Mouse (Mus musculus) hindlimb bud, embryonic 11.5 days (tissue): ENCODE results near the gene Tap1.

Source experiments
- DNase-seq: peaks from one replicate; pipeline ENCODE4 v3.0.0-alpha.2; 2012; ENCODE audit warnings: low read depth, low spot score; ENCODE audit errors: extremely low spot score

The Tap1 gene

DNA sequence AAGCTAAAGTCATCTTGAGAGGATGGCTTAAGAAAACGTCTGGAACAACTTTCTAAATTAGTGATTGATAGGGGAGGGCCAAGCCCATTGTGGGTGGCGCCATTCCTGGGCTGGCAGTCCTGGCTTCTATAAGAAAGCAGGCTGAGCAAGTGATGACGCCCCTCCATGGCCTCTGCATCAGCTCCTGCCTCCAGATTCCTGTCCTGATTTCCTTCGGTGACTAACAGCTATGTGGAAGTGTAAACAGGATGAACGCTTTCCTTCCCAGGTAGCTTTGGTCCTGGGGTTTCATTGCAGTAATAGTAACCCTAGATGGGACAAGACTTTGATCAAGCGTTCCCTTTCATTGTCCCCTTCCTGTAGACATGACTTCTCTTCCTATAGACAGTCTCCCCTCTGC is 8.3 kb upstream of the Tap1 start:
- no peak for DNase-seq

GRCm38 (mm10) chr17:34179913-34180859 is 7.2 kb upstream of the Tap1 start:
- no peak for DNase-seq

DNA sequence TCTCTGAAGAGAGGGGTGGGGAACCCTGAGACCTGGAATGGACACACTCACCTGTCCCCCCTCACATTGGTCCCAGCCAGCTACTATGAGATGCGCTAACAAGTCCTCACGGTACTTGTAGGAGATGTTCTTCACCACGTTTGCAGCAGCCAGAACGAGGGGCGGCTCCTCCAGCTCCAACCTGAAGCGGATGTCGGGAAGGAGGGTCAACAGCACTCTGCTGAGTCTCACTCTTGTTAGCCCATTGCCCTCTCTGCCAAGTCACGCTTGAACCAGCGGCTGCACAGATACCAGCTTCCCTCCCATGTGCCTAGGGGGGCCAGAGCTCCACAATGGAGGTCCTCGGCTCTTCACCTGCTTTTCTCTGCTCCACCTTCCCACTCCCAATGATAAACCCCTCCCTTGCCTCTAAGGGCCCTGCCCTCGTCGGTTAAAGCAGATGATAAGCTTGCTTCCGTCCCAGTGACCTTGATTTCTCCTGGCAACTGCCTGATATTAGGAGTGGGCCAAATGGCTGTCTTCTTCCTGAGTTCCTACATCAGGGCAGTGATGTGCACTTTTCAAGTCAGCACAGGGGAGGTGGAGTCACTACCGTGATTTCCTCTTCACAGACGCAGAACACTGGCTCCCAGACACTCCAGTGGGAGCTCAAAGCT is 3.7 kb upstream of the Tap1 start:
- no peak for DNase-seq

DNA sequence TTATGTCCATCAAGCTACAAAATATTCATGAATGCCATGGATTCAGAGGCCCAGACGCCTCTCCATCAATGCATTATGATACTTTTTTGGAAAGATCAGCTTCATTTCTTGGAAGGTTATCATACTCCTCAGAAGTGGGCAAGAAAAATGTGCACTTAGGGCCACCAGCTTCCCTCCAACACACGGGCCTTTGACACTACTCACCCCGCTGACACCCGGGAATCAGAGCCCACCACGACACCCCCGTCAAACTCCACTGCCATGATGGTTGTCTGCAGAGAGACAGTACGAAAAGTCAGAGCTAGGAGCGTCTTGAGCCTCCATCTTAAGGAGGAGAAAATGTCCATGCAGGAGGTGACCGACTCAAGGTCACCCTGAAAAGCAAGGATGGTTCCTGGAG is 1.8 kb upstream of the Tap1 start:
- no peak for DNase-seq

- DNase-seq = no peak
Measured at GRCm38 (mm10) chr17:34186885-34187260, 480 bp upstream of the Tap1 start.

GRCm38 (mm10) chr17:34188010-34188409 is 657 bp downstream of the Tap1 start:
- DNase-seq = no peak

- DNase-seq = no peak
Measured at GRCm38 (mm10) chr17:34188986-34189385, 1.6 kb downstream of the Tap1 start.

DNA sequence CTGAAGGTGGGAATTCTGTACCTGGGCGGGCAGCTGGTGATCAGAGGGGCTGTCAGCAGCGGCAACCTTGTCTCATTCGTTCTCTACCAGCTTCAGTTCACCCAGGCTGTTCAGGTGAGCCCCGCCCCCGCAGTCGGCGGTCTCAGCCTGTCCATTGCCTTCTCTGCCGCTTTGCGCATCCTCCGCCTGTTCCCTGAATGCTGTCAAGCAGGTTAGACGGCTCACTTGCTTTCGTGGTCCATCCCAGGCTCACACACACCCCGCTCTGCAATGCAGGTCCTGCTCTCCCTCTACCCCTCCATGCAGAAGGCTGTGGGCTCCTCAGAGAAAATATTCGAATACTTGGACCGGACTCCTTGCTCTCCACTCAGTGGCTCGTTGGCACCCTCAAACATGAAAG is 5.5 kb downstream of the Tap1 start:
- DNase-seq = no peak

- DNase-seq = no peak
Measured at GRCm38 (mm10) chr17:34193468-34193867, 6.1 kb downstream of the Tap1 start.

- DNase-seq = no peak
Measured at GRCm38 (mm10) chr17:34194723-34195122, 7.4 kb downstream of the Tap1 start.

DNA sequence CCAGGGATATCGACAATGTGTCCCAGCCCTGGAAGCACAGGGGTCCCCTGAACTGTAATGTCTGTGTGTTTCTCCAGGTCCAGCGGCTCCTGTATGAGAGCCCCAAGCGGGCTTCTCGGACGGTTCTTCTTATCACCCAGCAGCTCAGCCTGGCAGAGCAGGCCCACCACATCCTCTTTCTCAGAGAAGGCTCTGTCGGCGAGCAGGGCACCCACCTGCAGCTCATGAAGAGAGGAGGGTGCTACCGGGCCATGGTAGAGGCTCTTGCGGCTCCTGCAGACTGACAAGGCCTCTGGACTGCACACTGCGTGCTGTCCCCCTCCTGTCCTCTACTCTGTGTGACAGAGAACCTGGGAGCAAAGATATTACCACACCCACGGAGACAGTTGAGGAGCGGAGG is 9.1 kb downstream of the Tap1 start:
- no peak for DNase-seq

- peak; percentile 53 for DNase-seq
Measured at GRCm38 (mm10) chr17:34196941-34197894, 9.9 kb downstream of the Tap1 start, which contains the start of gene Psmb8. Gene Psmb8 (plus strand): TSS chr17:34197721.

DNA sequence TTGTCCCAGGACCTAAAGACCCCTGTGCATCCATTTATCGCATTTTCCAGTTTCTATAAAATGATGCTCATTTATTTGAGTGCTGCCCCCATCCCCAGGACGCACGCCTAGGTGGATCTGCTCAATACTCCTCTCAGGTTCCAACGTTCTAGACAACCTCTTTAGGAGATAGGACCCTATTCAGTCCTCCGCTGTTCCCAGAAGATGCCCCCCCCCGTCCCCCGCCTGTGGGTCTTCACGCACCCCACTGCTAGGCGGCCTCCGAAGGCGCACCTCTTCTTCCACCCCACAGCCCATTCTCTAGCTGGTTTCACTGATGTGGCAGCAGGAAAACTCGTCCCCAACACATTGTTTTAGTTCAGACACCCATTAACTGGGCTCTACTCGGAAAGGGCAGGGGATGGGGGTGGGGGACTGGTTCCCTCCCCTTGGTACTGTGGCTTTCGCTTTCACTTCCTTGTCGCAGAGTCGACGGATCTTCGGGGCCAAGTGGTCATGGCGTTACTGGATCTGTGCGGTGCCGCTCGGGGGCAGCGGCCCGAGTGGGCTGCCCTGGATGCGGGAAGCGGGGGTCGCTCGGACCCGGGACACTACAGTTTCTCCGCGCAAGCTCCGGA is 10.7 kb downstream of the Tap1 start:
- no peak for DNase-seq

DNA sequence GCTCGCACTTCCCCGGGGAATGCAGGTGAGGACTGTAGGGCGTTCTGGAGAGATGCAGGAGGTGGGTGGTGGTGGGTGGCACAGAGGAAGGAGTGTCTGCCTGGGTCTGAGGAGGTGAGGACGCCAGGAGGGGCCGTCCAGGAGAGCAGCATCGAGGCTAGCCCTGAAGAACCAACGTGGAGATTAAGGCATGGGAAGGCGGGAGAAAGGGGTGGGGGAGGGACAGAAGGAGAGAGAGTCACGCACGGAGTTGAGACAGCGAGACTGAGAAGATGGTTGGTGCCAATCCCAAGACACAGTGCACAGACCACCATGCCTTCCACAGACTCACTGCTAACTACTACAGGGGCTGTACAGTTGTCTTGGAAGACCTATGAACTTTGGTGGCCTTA is 11.2 kb downstream of the Tap1 start:
- no peak for DNase-seq

GRCm38 (mm10) chr17:34199050-34199619 is 11.8 kb downstream of the Tap1 start:
- no peak for DNase-seq

DNA sequence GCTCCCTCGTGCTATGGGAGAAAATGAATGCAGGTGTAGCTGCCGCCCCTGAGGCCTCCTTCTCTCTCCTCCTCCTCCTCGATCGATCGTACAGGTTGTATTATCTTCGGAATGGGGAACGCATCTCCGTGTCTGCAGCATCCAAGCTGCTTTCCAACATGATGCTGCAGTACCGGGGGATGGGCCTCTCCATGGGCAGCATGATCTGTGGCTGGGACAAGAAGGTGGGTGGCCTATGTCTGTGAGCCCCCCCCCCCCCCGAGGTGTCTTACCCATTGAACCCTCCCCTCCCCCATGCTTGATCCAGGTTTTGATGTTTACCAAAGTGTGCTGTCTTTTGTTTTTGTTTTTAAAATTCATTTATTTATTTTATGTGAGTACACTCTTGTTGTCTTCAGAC is 12.7 kb downstream of the Tap1 start:
- DNase-seq = no peak

- no peak for DNase-seq
Measured at GRCm38 (mm10) chr17:34200772-34201505, 13.6 kb downstream of the Tap1 start.

- no peak for DNase-seq
Measured at GRCm38 (mm10) chr17:34201506-34202055, 14.2 kb downstream of the Tap1 start.

GRCm38 (mm10) chr17:34202760-34203442 is 15.5 kb downstream of the Tap1 start:
- DNase-seq = no peak
